Mouse (Mus musculus) Patski (cell line): ENCODE measurements at regions not wholly inside any gene's neighbourhood (a gene's known extent, or its start where the extent isn't known, plus 50 kb on each side); places are given as distances from the start of the nearest gene placed in this dataset.
"Not testable (repeated sequence)": the region's sequence is repeated elsewhere in the genome, so short reads cannot be mapped to it uniquely, and the experiment has no call there.

Source experiments
- ATAC-seq: fragments of 100-300 bp; one replicate; pipeline ENCODE4 v1.8.0; 2021
- CTCF ChIA-PET: fragments of 350-600 bp; sonication (Branson Sonifier 250); formaldehyde crosslinking; loops from one replicate; lab custom pipeline; 2022; ENCODE audit warnings: inconsistent platforms; lab: Charles Lee
- POLR2A ChIA-PET: fragments of 350-600 bp; sonication (Branson Sonifier 250); formaldehyde crosslinking; loops from one replicate; lab custom pipeline; 2022; ENCODE audit warnings: antibody characterized with exemption, inconsistent platforms; lab: Charles Lee
- DNase-seq: peaks from one replicate; pipeline ENCODE4 v3.0.0-alpha.2; 2011; ENCODE audit warnings: low read depth, low spot score
- H3K27me3 ChIP-seq: fragments of 371-371 bp; one replicate; pipeline ENCODE4 v1.5.1; 2021
- CTCF ChIP-seq: fragments of 100-300 bp; IDR thresholded peaks from one replicate; pipeline ENCODE4 v1.5.1; 2021
- in situ Hi-C: fragments of 300-500 bp; cut with MboI; formaldehyde crosslinking; loops from 3 replicates; pipeline ENCODE4 v1.11.1; 2018; ENCODE audit warnings: low pct_unique_long_range_greater_than_20kb, mixed read lengths

GRCm38 (mm10) chr10:48582006-48582405, 1206.6 kb downstream of the Grik2 start:
- in situ Hi-C loops = no loop called here
- ATAC-seq (no peak), DNase-seq (no peak)
- no peak for TF ChIP-seq CTCF
- POLR2A ChIA-PET = no interaction called here
- no peaks in the 10 kb centered on the region for H3K27me3 ChIP-seq
- CTCF ChIA-PET = no interaction called here

GRCm38 (mm10) chr10:48581081-48581480, 1207.5 kb downstream of the Grik2 start:
- DNase-seq (no peak), ATAC-seq (no peak)
- ChIA-PET CTCF (no interaction called here), POLR2A (no interaction called here)
- H3K27me3 ChIP-seq = no peaks in the 10 kb centered on the region
- no peak for TF ChIP-seq CTCF
- in situ Hi-C loops = no loop called here

- ChIA-PET POLR2A (no interaction called here), CTCF (no interaction called here)
- no peak for ATAC-seq
- no peaks in the 10 kb centered on the region for H3K27me3 ChIP-seq
- no peak for TF ChIP-seq CTCF
- in situ Hi-C loops = no loop called here
- no peak for DNase-seq
Observed at GRCm38 (mm10) chr10:48572600-48572999, 1216.0 kb downstream of the Grik2 start.

GRCm38 (mm10) chr10:48549791-48550190, 1238.8 kb downstream of the Grik2 start:
- in situ Hi-C loops, CTCF ChIA-PET, ATAC-seq, POLR2A ChIA-PET, DNase-seq, H3K27me3 ChIP-seq: not testable (repeated sequence)

- ChIA-PET POLR2A (no interaction called here), CTCF (interaction anchor here (0.6 kb wide), 1 partner anchor 21 kb away, joined by 3 read pairs; no protein-coding TSS in a partner anchor)
- no peak for ATAC-seq
- in situ Hi-C loops = no loop called here
- no peaks in the 10 kb centered on the region for H3K27me3 ChIP-seq
- TF ChIP-seq CTCF = no peak
- DNase-seq = no peak
Observed at GRCm38 (mm10) chr10:48522258-48522657, 1266.3 kb downstream of the Grik2 start.

GRCm38 (mm10) chr10:48472927-48473326, 1315.6 kb downstream of the Grik2 start:
- in situ Hi-C loops = no loop called here
- ChIA-PET POLR2A (no interaction called here), CTCF (no interaction called here)
- no peaks in the 10 kb centered on the region for H3K27me3 ChIP-seq
- ATAC-seq = no peak
- TF ChIP-seq CTCF = no peak
- no peak for DNase-seq

- CTCF ChIA-PET = no interaction called here
- in situ Hi-C loops = no loop called here
- H3K27me3 ChIP-seq = no peaks in the 10 kb centered on the region
- no peak for ATAC-seq
- POLR2A ChIA-PET = no interaction called here
- no peak for DNase-seq
- no peak for TF ChIP-seq CTCF
Observed at GRCm38 (mm10) chr10:48443739-48444342, 1344.7 kb downstream of the Grik2 start.

- in situ Hi-C loops = no loop called here
- H3K27me3 ChIP-seq = no peaks in the 10 kb centered on the region
- ChIA-PET CTCF (no interaction called here), POLR2A (no interaction called here)
- no peak for TF ChIP-seq CTCF
- ATAC-seq (no peak), DNase-seq (peak; percentile 1)
Observed at GRCm38 (mm10) chr10:48433287-48433686, 1355.3 kb downstream of the Grik2 start.

GRCm38 (mm10) chr10:48425501-48425900, 1363.1 kb downstream of the Grik2 start:
- no peaks in the 10 kb centered on the region for H3K27me3 ChIP-seq
- no peak for TF ChIP-seq CTCF
- in situ Hi-C loops = no loop called here
- CTCF ChIA-PET = no interaction called here
- ATAC-seq = no peak
- DNase-seq = no peak
- POLR2A ChIA-PET = no interaction called here

- no peak for DNase-seq
- in situ Hi-C loops = no loop called here
- CTCF ChIA-PET = no interaction called here
- POLR2A ChIA-PET = no interaction called here
- TF ChIP-seq CTCF = no peak
- ATAC-seq = no peak
- no peaks in the 10 kb centered on the region for H3K27me3 ChIP-seq
Observed at GRCm38 (mm10) chr10:48405071-48405470, 1383.5 kb downstream of the Grik2 start.
